Mouse (Mus musculus): ENCODE measurements around the gene C2cd5. TPM values are rescaled to one million over a fixed set of nuclear protein-coding genes. Genes with fewer than 3 reads are reported as not detected.
"Not testable (repeated sequence)": the region's sequence is repeated elsewhere in the genome, so short reads cannot be mapped to it uniquely, and the experiment has no call there.

The C2cd5 gene
- polyA plus RNA-seq (2014; fragmentation: Nextera tagmentation; extraction: Ambion mirVana), result 36.5 and 40.7 TPM in 2 replicates

DNA sequence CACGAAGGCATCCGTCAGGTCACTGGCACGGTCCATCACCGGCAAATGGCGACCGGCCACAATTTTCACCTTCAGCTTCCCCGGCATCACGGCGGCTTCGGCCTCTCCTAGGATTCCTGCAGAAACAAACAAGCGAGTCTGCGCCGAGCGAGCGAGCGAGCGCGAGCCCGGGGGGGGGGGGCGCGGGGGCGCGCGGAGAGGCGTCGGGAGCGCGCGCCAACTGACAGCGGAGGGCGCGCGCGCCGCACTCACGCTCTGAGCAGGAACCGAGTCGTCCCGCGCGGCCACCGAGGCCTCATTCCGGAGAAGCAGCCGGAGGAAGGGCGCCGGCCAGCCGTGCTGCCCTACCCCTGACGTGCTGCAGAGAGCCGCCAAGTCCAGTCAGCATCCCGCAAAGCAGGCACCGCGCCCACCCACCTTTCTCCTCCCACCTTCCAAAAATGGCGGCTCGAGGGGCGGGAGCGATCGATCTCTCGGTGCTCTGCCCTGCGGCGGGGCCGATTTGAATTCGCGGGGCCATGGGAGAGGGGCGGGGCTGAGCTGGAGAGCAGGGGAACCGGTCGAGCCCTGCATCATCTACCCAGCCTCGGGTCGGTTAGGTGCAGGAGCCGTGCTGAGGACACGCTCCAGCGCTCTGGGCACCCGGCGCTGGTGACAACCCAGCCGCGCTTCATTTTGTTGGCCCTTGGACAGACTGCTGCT lies at the start of gene C2cd5:
C2cd5 (minus strand) TSS at position 461 of the 702 bp plus-strand sequence.
- peak within 1 kb of the TSS; percentile 94 for H3K9ac ChIP-seq

DNA sequence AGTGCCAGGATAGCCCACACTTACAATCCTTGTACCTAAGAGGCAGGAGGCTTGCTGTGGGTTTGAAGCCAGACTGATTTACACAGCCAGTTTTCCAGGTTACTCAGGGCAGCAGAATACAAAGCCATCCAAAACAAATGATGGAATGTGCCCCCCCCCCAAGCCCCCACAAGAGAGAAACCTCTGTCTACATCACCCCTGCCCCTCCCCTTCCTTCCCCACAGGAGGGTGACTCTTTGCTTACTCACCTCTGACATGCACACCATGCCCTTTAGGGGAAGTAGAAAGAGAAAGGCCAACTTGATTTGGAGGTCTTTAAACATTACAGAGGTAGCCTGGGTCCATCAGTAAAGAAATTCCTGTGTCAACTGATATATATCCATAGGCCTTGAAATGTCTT lies 48.9 kb upstream of the C2cd5 start:
- no peaks in the 10 kb centered on the region for H3K4me1 ChIP-seq (replicated peaks; ENCODE audit: control insufficient read depth, insufficient read depth, low read length)
- H3K9ac ChIP-seq, result no peak overlapping the region
- H3K36me3 ChIP-seq (replicated peaks; ENCODE audit: control insufficient read depth, insufficient read depth), result no peaks in the 10 kb centered on the region
- no peak for DNase-seq (ENCODE audit: low spot score)
- no peak overlapping the region for H3K27ac ChIP-seq
- no peak overlapping the region for H3K4me3 ChIP-seq (replicated peaks; ENCODE audit: low read length)
- ATAC-seq (ENCODE audit: low FRiP score), result no peak
- H3K4me2 ChIP-seq (replicated peaks), result no peak overlapping the region
- no peaks in the 10 kb centered on the region for H3K27me3 ChIP-seq (ENCODE audit: control insufficient read depth, insufficient read depth, low read length)
- no peaks in the 10 kb centered on the region for H3K9me3 ChIP-seq (ENCODE audit: control insufficient read depth, low read length)

More for the DNA sequence above, at the start of gene C2cd5:
- H3K4me3 ChIP-seq (replicated peaks; ENCODE audit: low read length), result peak within 1 kb of the TSS; percentile 96
- H3K9me3 ChIP-seq (ENCODE audit: control insufficient read depth, low read length), result no peaks in the 10 kb centered on the region
- DNase-seq (ENCODE audit: low spot score) (peak; percentile 97), ATAC-seq (ENCODE audit: low FRiP score) (peak; percentile 95)
- H3K27me3 ChIP-seq (ENCODE audit: control insufficient read depth, insufficient read depth, low read length), result no peaks in the 10 kb centered on the region
- peak within 1 kb of the TSS; percentile 98 for H3K27ac ChIP-seq
- peaks cover 6% of the 10 kb centered on the region for H3K36me3 ChIP-seq (replicated peaks; ENCODE audit: control insufficient read depth, insufficient read depth)
- peaks cover 11% of the 10 kb centered on the region for H3K4me1 ChIP-seq (replicated peaks; ENCODE audit: control insufficient read depth, insufficient read depth, low read length)
- H3K4me2 ChIP-seq (replicated peaks), result peak within 1 kb of the TSS; percentile 83
- WGBS, result under 1% methylated on average over 67 of the region's 75 CpGs

DNA sequence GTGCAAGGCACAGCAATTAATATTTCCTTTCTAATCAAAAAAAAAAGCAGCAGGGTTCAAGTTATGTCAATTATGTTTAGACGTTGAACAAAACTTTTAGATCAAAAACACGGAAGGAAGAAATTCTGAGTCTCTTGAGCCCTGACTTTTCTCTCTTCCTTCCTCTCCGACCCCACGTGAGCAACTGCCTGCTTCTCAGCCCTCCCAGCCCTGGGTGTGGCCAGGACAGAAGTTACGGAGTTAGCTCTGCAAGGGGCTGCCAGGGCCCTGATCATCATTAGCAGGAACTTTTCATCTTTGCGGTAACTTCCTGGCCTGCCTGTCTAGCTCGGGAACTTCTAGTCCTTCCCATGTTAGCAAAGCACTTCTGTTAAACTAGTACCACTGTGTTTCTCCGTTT lies 46.8 kb upstream of the C2cd5 start:
- Histone ChIP-seq H3K27me3 (ENCODE audit: control insufficient read depth, insufficient read depth, low read length) (no peaks in the 10 kb centered on the region), H3K9me3 (ENCODE audit: control insufficient read depth, low read length) (no peaks in the 10 kb centered on the region), H3K4me3 (replicated peaks; ENCODE audit: low read length) (no peak overlapping the region), H3K36me3 (replicated peaks; ENCODE audit: control insufficient read depth, insufficient read depth) (no peaks in the 10 kb centered on the region), H3K27ac (no peak overlapping the region), H3K4me2 (replicated peaks) (no peak overlapping the region), H3K9ac (no peak overlapping the region), H3K4me1 (replicated peaks; ENCODE audit: control insufficient read depth, insufficient read depth, low read length) (no peaks in the 10 kb centered on the region)
- DNase-seq (ENCODE audit: low spot score) (no peak), ATAC-seq (ENCODE audit: low FRiP score) (no peak)
- WGBS, result 58% methylated on average over 8 of the region's 8 CpGs

DNA sequence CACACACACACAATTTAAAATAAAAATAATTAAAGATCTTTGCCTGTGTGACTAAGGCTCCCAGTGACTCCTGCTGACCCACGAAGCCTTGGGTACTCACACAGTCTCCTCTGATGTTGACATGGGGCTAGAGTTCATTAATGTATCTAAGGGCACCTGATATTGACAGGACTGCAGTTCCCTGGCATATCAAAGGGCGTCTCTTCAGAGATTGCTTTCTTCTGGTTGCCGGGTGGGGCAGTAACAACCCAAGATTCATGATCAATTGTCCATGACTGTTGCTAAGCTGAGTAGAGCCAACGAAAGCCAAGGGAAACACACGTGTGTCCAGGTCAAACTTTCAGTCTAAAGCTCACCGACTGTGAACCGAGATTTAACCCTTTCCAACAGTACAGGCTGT lies 45.1 kb upstream of the C2cd5 start:
- 52% methylated on average over 7 of the region's 7 CpGs for WGBS
- Histone ChIP-seq H3K4me3 (replicated peaks; ENCODE audit: low read length) (no peak overlapping the region), H3K27ac (no peak overlapping the region), H3K9me3 (ENCODE audit: control insufficient read depth, low read length) (no peaks in the 10 kb centered on the region), H3K36me3 (replicated peaks; ENCODE audit: control insufficient read depth, insufficient read depth) (no peaks in the 10 kb centered on the region), H3K4me2 (replicated peaks) (no peak overlapping the region), H3K9ac (no peak overlapping the region), H3K4me1 (replicated peaks; ENCODE audit: control insufficient read depth, insufficient read depth, low read length) (no peaks in the 10 kb centered on the region), H3K27me3 (ENCODE audit: control insufficient read depth, insufficient read depth, low read length) (no peaks in the 10 kb centered on the region)
- DNase-seq (ENCODE audit: low spot score) (no peak), ATAC-seq (ENCODE audit: low FRiP score) (no peak)

DNA sequence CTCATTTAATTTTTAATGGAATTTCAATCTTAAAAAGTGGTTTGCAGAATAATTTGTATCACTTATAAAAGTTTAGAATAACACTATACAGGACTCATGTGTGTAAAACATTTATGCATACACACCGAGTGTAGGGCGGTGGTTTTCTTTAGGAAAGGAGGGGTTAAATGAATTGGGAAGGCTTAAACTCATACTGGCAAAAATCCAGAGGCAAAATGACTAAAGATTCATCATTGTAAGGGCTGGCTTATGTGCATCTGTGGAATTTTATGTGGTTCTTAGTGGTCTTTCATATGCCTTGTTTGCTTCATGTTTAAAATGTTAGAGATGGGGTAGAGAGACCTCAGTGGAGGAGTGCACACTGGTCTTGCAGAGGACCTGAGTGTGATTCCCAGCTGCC lies 44.6 kb upstream of the C2cd5 start:
- no peak overlapping the region for H3K4me2 ChIP-seq (replicated peaks)
- WGBS, result 82% methylated on average over 2 of the region's 2 CpGs
- no peaks in the 10 kb centered on the region for H3K9me3 ChIP-seq (ENCODE audit: control insufficient read depth, low read length)
- no peaks in the 10 kb centered on the region for H3K27me3 ChIP-seq (ENCODE audit: control insufficient read depth, insufficient read depth, low read length)
- no peaks in the 10 kb centered on the region for H3K4me1 ChIP-seq (replicated peaks; ENCODE audit: control insufficient read depth, insufficient read depth, low read length)
- no peak overlapping the region for H3K27ac ChIP-seq
- no peak overlapping the region for H3K9ac ChIP-seq
- no peak for DNase-seq (ENCODE audit: low spot score)
- H3K4me3 ChIP-seq (replicated peaks; ENCODE audit: low read length), result no peak overlapping the region
- no peaks in the 10 kb centered on the region for H3K36me3 ChIP-seq (replicated peaks; ENCODE audit: control insufficient read depth, insufficient read depth)
- ATAC-seq (ENCODE audit: low FRiP score), result no peak

DNA sequence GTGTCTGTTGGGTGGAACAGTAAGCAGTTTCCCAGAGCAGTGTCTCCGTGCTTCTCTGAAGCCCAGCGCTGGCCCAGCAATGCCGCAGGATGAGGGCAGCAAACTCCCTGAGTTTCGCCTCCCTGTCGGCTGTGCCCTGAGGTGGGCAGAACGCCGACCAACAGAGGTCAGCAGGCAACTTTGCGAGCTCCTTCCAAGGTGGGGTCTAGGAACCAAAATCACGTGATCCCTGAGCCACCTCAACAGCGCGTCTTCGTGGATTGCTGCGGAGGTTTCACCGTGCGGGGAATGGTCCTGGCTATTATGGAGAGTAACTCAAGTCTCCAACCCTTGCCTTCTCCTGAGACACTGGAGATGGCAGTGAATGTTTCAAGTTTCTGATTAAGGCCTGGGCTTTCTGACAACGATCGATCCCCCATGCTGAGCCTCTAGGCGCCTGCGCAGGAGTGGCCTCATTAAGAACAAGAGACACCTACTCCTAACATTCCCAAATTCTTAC lies 43.9 kb upstream of the C2cd5 start:
- Histone ChIP-seq H3K27ac (no peak overlapping the region), H3K4me1 (replicated peaks; ENCODE audit: control insufficient read depth, insufficient read depth, low read length) (no peaks in the 10 kb centered on the region), H3K27me3 (ENCODE audit: control insufficient read depth, insufficient read depth, low read length) (no peaks in the 10 kb centered on the region), H3K9ac (peak overlapping the region; percentile 39), H3K4me3 (replicated peaks; ENCODE audit: low read length) (peak overlapping the region; percentile 32), H3K36me3 (replicated peaks; ENCODE audit: control insufficient read depth, insufficient read depth) (no peaks in the 10 kb centered on the region), H3K9me3 (ENCODE audit: control insufficient read depth, low read length) (no peaks in the 10 kb centered on the region), H3K4me2 (replicated peaks) (peak overlapping the region; percentile 56)
- no peak for DNase-seq (ENCODE audit: low spot score)
- WGBS, result 24% methylated on average over 19 of the region's 19 CpGs
- ATAC-seq (ENCODE audit: low FRiP score), result peak; percentile 48; the same call in 1 of the 2 replicates

DNA sequence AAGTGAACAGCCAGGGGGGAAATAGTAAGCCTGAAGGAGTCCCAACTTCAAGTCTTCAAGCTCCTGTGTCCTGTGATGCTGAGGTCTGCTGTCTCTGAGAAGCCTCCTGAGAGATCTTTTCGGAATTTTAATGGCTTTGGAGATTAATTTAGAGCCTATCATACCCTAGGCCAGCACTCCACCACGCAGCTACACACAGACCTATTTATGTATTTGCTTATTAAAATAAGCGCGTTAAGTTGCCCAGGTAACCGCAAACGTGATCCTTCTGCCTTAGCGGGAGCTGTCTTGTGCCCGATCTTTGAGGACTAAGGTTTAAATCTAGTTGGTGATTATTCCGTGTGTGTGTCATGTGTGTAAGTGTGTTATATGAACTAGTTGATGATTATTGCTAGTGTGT lies 43.4 kb upstream of the C2cd5 start:
- ATAC-seq (ENCODE audit: low FRiP score) (no peak), DNase-seq (ENCODE audit: low spot score) (no peak)
- H3K9ac ChIP-seq, result no peak overlapping the region
- peak overlapping the region; percentile 32 for H3K4me3 ChIP-seq (replicated peaks; ENCODE audit: low read length)
- no peaks in the 10 kb centered on the region for H3K36me3 ChIP-seq (replicated peaks; ENCODE audit: control insufficient read depth, insufficient read depth)
- no peaks in the 10 kb centered on the region for H3K9me3 ChIP-seq (ENCODE audit: control insufficient read depth, low read length)
- peak overlapping the region; percentile 56; the same call in 1 of the 2 replicates for H3K4me2 ChIP-seq (replicated peaks)
- H3K4me1 ChIP-seq (replicated peaks; ENCODE audit: control insufficient read depth, insufficient read depth, low read length), result no peaks in the 10 kb centered on the region
- no peak overlapping the region for H3K27ac ChIP-seq
- H3K27me3 ChIP-seq (ENCODE audit: control insufficient read depth, insufficient read depth, low read length), result no peaks in the 10 kb centered on the region
- WGBS, result 74% methylated on average over 9 of the region's 9 CpGs

DNA sequence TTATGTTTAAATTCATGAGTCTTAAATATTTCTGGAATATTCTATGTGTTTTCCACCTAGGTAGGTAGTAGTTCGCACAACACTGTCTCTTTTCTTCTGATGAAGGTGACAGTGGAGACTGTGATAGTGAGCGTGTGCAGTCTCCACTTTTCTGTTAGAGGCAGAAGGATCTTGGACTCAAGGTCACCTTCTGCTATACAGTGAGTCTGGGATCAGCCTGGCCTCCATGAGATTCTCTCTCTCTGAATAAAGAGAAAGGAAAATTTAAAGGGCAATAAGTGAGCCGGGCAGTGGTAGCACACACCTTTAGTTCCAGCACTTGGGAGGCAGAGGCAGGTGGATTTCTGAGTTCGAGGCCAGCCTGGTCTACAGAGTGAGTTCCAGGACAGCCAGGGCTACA lies 42.9 kb upstream of the C2cd5 start:
- H3K36me3 ChIP-seq (replicated peaks; ENCODE audit: control insufficient read depth, insufficient read depth), result no peaks in the 10 kb centered on the region
- H3K27me3 ChIP-seq (ENCODE audit: control insufficient read depth, insufficient read depth, low read length), result no peaks in the 10 kb centered on the region
- 93% methylated on average over 4 of the region's 4 CpGs for WGBS
- no peak overlapping the region for H3K4me3 ChIP-seq (replicated peaks; ENCODE audit: low read length)
- no peak for ATAC-seq (ENCODE audit: low FRiP score)
- DNase-seq (ENCODE audit: low spot score), result no peak
- H3K9ac ChIP-seq, result no peak overlapping the region
- no peak overlapping the region for H3K27ac ChIP-seq
- no peaks in the 10 kb centered on the region for H3K9me3 ChIP-seq (ENCODE audit: control insufficient read depth, low read length)
- H3K4me2 ChIP-seq (replicated peaks), result no peak overlapping the region
- H3K4me1 ChIP-seq (replicated peaks; ENCODE audit: control insufficient read depth, insufficient read depth, low read length), result no peaks in the 10 kb centered on the region

DNA sequence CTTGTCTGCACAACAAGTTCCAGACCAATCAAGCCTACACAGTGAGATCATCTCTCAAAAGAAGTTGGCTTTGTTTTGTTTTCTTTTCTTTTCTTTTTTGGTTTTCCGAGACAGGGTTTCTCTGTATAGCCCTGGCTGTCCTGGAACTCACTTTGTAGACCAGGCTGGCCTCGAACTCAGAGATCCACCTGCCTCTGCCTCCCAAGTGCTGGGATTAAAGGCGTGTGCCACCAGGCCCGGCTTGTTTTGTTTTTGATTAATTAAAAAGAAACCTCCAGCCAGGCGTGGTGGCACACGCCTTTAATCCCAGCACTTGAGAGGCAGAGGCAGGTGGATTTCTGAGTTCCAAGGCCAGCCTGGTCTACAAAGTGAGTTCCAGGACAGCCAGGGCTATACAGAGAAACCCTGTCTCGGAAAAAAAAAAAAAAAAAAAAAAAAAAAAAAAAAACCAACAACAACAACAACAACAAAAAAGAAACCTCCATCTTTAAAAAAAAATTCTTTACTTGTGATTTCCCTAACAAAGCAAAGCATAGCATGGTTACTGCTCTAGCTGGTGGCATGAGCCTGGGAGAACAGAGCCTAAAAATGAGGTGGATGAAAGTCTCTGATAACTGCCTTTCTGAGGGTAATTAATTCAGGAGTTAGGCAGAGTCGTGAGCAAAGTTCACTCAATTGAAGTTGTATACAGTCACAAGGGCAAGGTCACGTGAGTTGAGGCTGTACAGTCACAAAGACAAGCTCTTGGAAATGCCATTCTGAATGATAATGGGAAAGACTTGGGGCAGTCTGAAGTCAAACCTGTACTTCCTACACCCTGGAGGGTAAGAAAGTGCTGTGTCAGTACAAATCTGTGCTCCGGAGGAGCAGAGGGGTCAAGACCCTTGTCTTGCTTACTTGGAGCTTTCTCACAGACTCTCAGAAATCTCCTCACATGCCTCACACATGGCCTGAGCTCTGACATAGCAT lies 42.0 kb upstream of the C2cd5 start:
- H3K4me2 ChIP-seq (replicated peaks); H3K27ac ChIP-seq; H3K27me3 ChIP-seq (ENCODE audit: control insufficient read depth, insufficient read depth, low read length); H3K36me3 ChIP-seq (replicated peaks; ENCODE audit: control insufficient read depth, insufficient read depth); H3K4me3 ChIP-seq (replicated peaks; ENCODE audit: low read length); ATAC-seq (ENCODE audit: low FRiP score); H3K9me3 ChIP-seq (ENCODE audit: control insufficient read depth, low read length); H3K4me1 ChIP-seq (replicated peaks; ENCODE audit: control insufficient read depth, insufficient read depth, low read length); DNase-seq (ENCODE audit: low spot score); H3K9ac ChIP-seq: not testable (repeated sequence)
- 82% methylated on average over 10 of the region's 10 CpGs for WGBS

Measured in hindbrain, embryonic 14.5 days (tissue).